Mouse (Mus musculus) embryo, embryonic 10 days (tissue): ENCODE results near the gene Sash1.
A peak's percentile ranks its signal among the peaks of the same experiment; 100 is the strongest.

Source experiments
- DNase-seq: peaks from one replicate; pipeline ENCODE4 v3.0.0-alpha.2; 2015; ENCODE audit warnings: low spot score

The Sash1 gene

GRCm38 (mm10) chr10:8898831-8899511, 13.1 kb upstream of the Sash1 start:
- peak; percentile 42 for DNase-seq

- no peak for DNase-seq
Observed at GRCm38 (mm10) chr10:8898099-8898777, 12.4 kb upstream of the Sash1 start.

GRCm38 (mm10) chr10:8894965-8895515, 9.2 kb upstream of the Sash1 start:
- no peak for DNase-seq

GRCm38 (mm10) chr10:8890511-8890910, 4.6 kb upstream of the Sash1 start:
- no peak for DNase-seq

- no peak for DNase-seq
Observed at GRCm38 (mm10) chr10:8889341-8889740, 3.5 kb upstream of the Sash1 start.

GRCm38 (mm10) chr10:8886528-8886854, 621 bp upstream of the Sash1 start:
- no peak for DNase-seq

GRCm38 (mm10) chr10:8885201-8885600, 669 bp downstream of the Sash1 start:
- DNase-seq = peak; percentile 26

GRCm38 (mm10) chr10:8884565-8884964, 1.3 kb downstream of the Sash1 start:
- no peak for DNase-seq

- no peak for DNase-seq
Observed at GRCm38 (mm10) chr10:8883686-8884085, 2.2 kb downstream of the Sash1 start.

GRCm38 (mm10) chr10:8881736-8882135, 4.1 kb downstream of the Sash1 start:
- DNase-seq = peak; percentile 20

GRCm38 (mm10) chr10:8880950-8881675, 4.8 kb downstream of the Sash1 start:
- no peak for DNase-seq

- no peak for DNase-seq
Observed at GRCm38 (mm10) chr10:8878824-8879223, 7.0 kb downstream of the Sash1 start.

- DNase-seq = no peak
Observed at GRCm38 (mm10) chr10:8878381-8878780, 7.5 kb downstream of the Sash1 start.

- DNase-seq = no peak
Observed at GRCm38 (mm10) chr10:8873631-8874370, 12.1 kb downstream of the Sash1 start.

GRCm38 (mm10) chr10:8872788-8873187, 13.1 kb downstream of the Sash1 start:
- no peak for DNase-seq

- no peak for DNase-seq
Observed at GRCm38 (mm10) chr10:8871935-8872334, 13.9 kb downstream of the Sash1 start.

- DNase-seq = no peak
Observed at GRCm38 (mm10) chr10:8870368-8870767, 15.5 kb downstream of the Sash1 start.

GRCm38 (mm10) chr10:8866062-8866642, 19.7 kb downstream of the Sash1 start:
- DNase-seq = no peak

GRCm38 (mm10) chr10:8860655-8861054, 25.2 kb downstream of the Sash1 start:
- DNase-seq = no peak

- DNase-seq = no peak
Observed at GRCm38 (mm10) chr10:8858718-8859117, 27.2 kb downstream of the Sash1 start.

GRCm38 (mm10) chr10:8856942-8857341, 28.9 kb downstream of the Sash1 start:
- no peak for DNase-seq

- DNase-seq = peak; percentile 62
Observed at GRCm38 (mm10) chr10:8853326-8853725, 32.5 kb downstream of the Sash1 start.
